ENCODE assay signal across 8 mouse cellular contexts in the genomic region with DNA sequence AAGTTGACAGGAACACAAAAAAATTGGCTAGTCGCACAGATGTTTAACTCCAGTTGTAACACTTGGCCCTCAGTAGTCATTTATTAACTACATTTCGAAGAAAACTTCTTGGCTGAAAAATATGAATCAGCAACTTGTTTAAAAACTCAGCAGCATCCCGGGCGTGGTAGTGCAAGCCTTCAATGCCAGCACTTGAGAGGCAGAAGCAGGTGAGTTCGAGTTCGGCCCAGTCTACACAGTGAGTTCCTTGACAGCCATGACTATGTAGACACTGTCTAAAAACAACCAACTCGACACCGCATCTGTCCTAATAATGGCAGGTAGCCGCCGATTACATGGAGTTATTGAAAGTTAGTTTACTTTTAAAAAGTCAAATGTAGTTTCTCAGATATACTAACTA. TPM values are rescaled to one million over a fixed set of nuclear protein-coding genes. Genes with fewer than 3 reads are reported as not detected.
DNase-seq lines count a peak whose midpoint lies in the region; ATAC-seq and TF ChIP-seq lines count a peak whose summit lies in the region.

No protein-coding gene starts in this region.

- H3K4me3 ChIP-seq in left cerebral cortex, adult 2 months = peak overlapping the region; percentile 78
- peak overlapping the region; percentile 98 for H3K4me3 ChIP-seq in embryonic facial prominence, embryonic 15.5 days (replicated peaks)
- peak overlapping the region; percentile 97 for H3K4me3 ChIP-seq in intestine, embryonic 16.5 days (ENCODE audit: low read length)
- H3K4me3 ChIP-seq in liver, postnatal 0 days (ENCODE audit: low read depth, low read length) = peak overlapping the region; percentile 91
- peak overlapping the region; percentile 85 for H3K4me3 ChIP-seq in spleen, adult 2 months (ENCODE audit: extremely low read depth, insufficient read depth, insufficient read length)

- peak overlapping the region; percentile 78; the same call in 1 of the 2 replicates for H3K9ac ChIP-seq in embryonic facial prominence, embryonic 15.5 days
- peak overlapping the region; percentile 93 for H3K9ac ChIP-seq in intestine, embryonic 16.5 days (ENCODE audit: low read depth, low read length)
- H3K9ac ChIP-seq in liver, postnatal 0 days (replicated peaks) = peak overlapping the region; percentile 95

- no peaks in the 10 kb centered on the region for H3K27me3 ChIP-seq in embryonic facial prominence, embryonic 15.5 days
- H3K27me3 ChIP-seq in intestine, embryonic 16.5 days (replicated peaks; ENCODE audit: control insufficient read depth, insufficient read depth, low read length) = no peaks in the 10 kb centered on the region
- no peaks in the 10 kb centered on the region for H3K27me3 ChIP-seq in liver, postnatal 0 days (ENCODE audit: insufficient read depth, low read length)
- no peaks in the 10 kb centered on the region for H3K27me3 ChIP-seq in spleen, adult 2 months (ENCODE audit: control insufficient read depth, insufficient read depth, low read length)

- no peak for ATAC-seq in embryonic facial prominence, embryonic 15.5 days (ENCODE audit: insufficient number of reproducible peaks, low FRiP score, low TSS enrichment, low read depth)
- no peak for ATAC-seq in intestine, embryonic 16.5 days
- no peak for ATAC-seq in liver, postnatal 0 days

- TF ChIP-seq EP300 in liver, postnatal 0 days (IDR thresholded peaks at IDR 0.05; ENCODE audit: low read depth) = no peak

- no peaks in the 10 kb centered on the region for H3K9me3 ChIP-seq in embryonic facial prominence, embryonic 15.5 days (replicated peaks)
- no peaks in the 10 kb centered on the region for H3K9me3 ChIP-seq in intestine, embryonic 16.5 days (ENCODE audit: control insufficient read depth, low read length)
- H3K9me3 ChIP-seq in liver, postnatal 0 days (ENCODE audit: low read length) = no peaks in the 10 kb centered on the region

- TF ChIP-seq CTCF in left cerebral cortex, adult 2 months (IDR thresholded peaks at IDR 0.05) = no peak
- TF ChIP-seq CTCF in liver, postnatal 0 days (IDR thresholded peaks at IDR 0.05; ENCODE audit: low read depth) = no peak
- TF ChIP-seq CTCF in spleen, adult 2 months (IDR thresholded peaks at IDR 0.05; ENCODE audit: extremely low read depth, insufficient read depth, insufficient read length, insufficient replicate concordance) = no peak

- H3K4me2 ChIP-seq in embryonic facial prominence, embryonic 15.5 days (replicated peaks) = peak overlapping the region; percentile 69
- H3K4me2 ChIP-seq in intestine, embryonic 16.5 days (ENCODE audit: low read depth, low read length) = peak overlapping the region; percentile 69
- peak overlapping the region; percentile 89 for H3K4me2 ChIP-seq in liver, postnatal 0 days (ENCODE audit: low read depth, low read length)

- H3K4me1 ChIP-seq in embryonic facial prominence, embryonic 15.5 days = peaks cover 14% of the 10 kb centered on the region
- peaks cover 16% of the 10 kb centered on the region; the same call in 1 of the 2 replicates for H3K4me1 ChIP-seq in intestine, embryonic 16.5 days (ENCODE audit: control insufficient read depth, insufficient read depth, low read length)
- H3K4me1 ChIP-seq in liver, postnatal 0 days (ENCODE audit: insufficient read depth) = peaks cover 18% of the 10 kb centered on the region
- H3K4me1 ChIP-seq in spleen, adult 2 months (ENCODE audit: control insufficient read depth, insufficient read depth, insufficient read length) = peaks cover 5% of the 10 kb centered on the region; the same call in 1 of the 2 replicates

- no peak for DNase-seq in left cerebral cortex, adult 2 months (ENCODE audit: extremely low spot score in 1 of 2, low spot score in 2 of 2)
- DNase-seq in left cerebral cortex, adult 9 months (ENCODE audit: low spot score in 2 of 2) = no peak
- DNase-seq in liver, postnatal 0 days = peak; percentile 22
- no peak for DNase-seq in spleen, adult 2 months (ENCODE audit: low read depth in 1 of 2, low spot score in 2 of 2)
- no peak for DNase-seq in embryo, embryonic 10 days (ENCODE audit: low spot score)
- no peak for DNase-seq in urinary bladder, adult 18-20 months (ENCODE audit: low spot score in 2 of 2)

- intact Hi-C loops in left cerebral cortex, adult 2 months (cut with DNase I) = loop anchor here (5.0 kb wide), 1 partner anchor 81 kb away; the partner anchor contains the start of genes Dalrd3 and Ndufaf3

- WGBS in embryonic facial prominence, embryonic 15.5 days = 37% methylated on average over 10 of the region's 10 CpGs
- 24% methylated on average over 10 of the region's 10 CpGs for WGBS in intestine, embryonic 16.5 days
- WGBS in liver, postnatal 0 days (ENCODE audit: insufficient replicate concordance) = 23% methylated on average over 10 of the region's 10 CpGs
- WGBS in spleen, adult 2 months = 20% methylated on average over 10 of the region's 10 CpGs

- H3K27ac ChIP-seq in left cerebral cortex, adult 2 months = peak overlapping the region; percentile 95; the same call in 1 of the 2 replicates
- H3K27ac ChIP-seq in embryonic facial prominence, embryonic 15.5 days (replicated peaks) = peak overlapping the region; percentile 91; the same call in 1 of the 2 replicates
- peak overlapping the region; percentile 94 for H3K27ac ChIP-seq in intestine, embryonic 16.5 days (ENCODE audit: low read length)
- peak overlapping the region; percentile 92 for H3K27ac ChIP-seq in liver, postnatal 0 days (ENCODE audit: low read depth)
- H3K27ac ChIP-seq in spleen, adult 2 months (ENCODE audit: insufficient read depth, low read length) = no peak overlapping the region

- peaks cover 4% of the 10 kb centered on the region; the same call in 1 of the 2 replicates for H3K36me3 ChIP-seq in embryonic facial prominence, embryonic 15.5 days
- H3K36me3 ChIP-seq in intestine, embryonic 16.5 days (ENCODE audit: control insufficient read depth, insufficient read depth, low read length) = no peaks in the 10 kb centered on the region
- H3K36me3 ChIP-seq in liver, postnatal 0 days (replicated peaks; ENCODE audit: insufficient read depth, low read length) = no peaks in the 10 kb centered on the region; the same call in 1 of the 2 replicates
- peaks cover 4% of the 10 kb centered on the region for H3K36me3 ChIP-seq in spleen, adult 2 months (ENCODE audit: control insufficient read depth, insufficient read depth, low read length)

- TF ChIP-seq POLR2A in spleen, adult 2 months (IDR thresholded peaks at IDR 0.05; ENCODE audit: low read depth, low read length) = no peak

RNA-seq across cellular contexts. Expression of gene Arih2, which starts 1.0 kb away (rescaled TPM):
- 10 to 100 TPM; 51.7 to 53.8 TPM for total RNA-seq in left cerebral cortex, adult 2 months (2021)
- 46.9 and 49.5 TPM in 2 replicates for polyA plus RNA-seq in embryonic facial prominence, embryonic 15.5 days (2015; fragmentation: Nextera tagmentation; extraction: Ambion mirVana)
- 41.2 and 42.9 TPM in 2 replicates for polyA plus RNA-seq in intestine, embryonic 16.5 days (2015; fragmentation: Nextera tagmentation; extraction: Ambion mirVana)
- polyA plus RNA-seq in liver, postnatal 0 days (2015; fragmentation: Nextera tagmentation; extraction: Ambion mirVana) = 16.3 and 19.8 TPM in 2 replicates
- polyA plus RNA-seq in spleen, adult 2 months (2012; rRNA removed) = 28.4 and 28.8 TPM in 2 replicates

RNA-seq across cellular contexts. Expression of gene Slc25a20, which starts 13.7 kb away (rescaled TPM):
- 10 to 100 TPM; 11.5 to 12.3 TPM for total RNA-seq in left cerebral cortex, adult 2 months (2021)
- 36.5 and 37.7 TPM in 2 replicates for polyA plus RNA-seq in embryonic facial prominence, embryonic 15.5 days (2015; fragmentation: Nextera tagmentation; extraction: Ambion mirVana)
- polyA plus RNA-seq in intestine, embryonic 16.5 days (2015; fragmentation: Nextera tagmentation; extraction: Ambion mirVana) = 111 and 117 TPM in 2 replicates
- polyA plus RNA-seq in liver, postnatal 0 days (2015; fragmentation: Nextera tagmentation; extraction: Ambion mirVana) = 104 and 114 TPM in 2 replicates
- polyA plus RNA-seq in spleen, adult 2 months (2012; rRNA removed) = 8.4 and 10.7 TPM in 2 replicates

RNA-seq across cellular contexts. Expression of gene Prkar2a, which starts 40.9 kb away (rescaled TPM):
- total RNA-seq in left cerebral cortex, adult 2 months (2021) = 10 to 100 TPM; 47.0 to 48.3 TPM
- polyA plus RNA-seq in embryonic facial prominence, embryonic 15.5 days (2015; fragmentation: Nextera tagmentation; extraction: Ambion mirVana) = 29.0 and 30.7 TPM in 2 replicates
- 32.8 and 36.9 TPM in 2 replicates for polyA plus RNA-seq in intestine, embryonic 16.5 days (2015; fragmentation: Nextera tagmentation; extraction: Ambion mirVana)
- 8.2 and 9.7 TPM in 2 replicates for polyA plus RNA-seq in liver, postnatal 0 days (2015; fragmentation: Nextera tagmentation; extraction: Ambion mirVana)
- polyA plus RNA-seq in spleen, adult 2 months (2012; rRNA removed) = 3.9 and 4.8 TPM in 2 replicates

RNA-seq across cellular contexts. Expression of gene P4htm, which starts 50.7 kb away (rescaled TPM):
- total RNA-seq in left cerebral cortex, adult 2 months (2021) = 10 to 100 TPM; 83.8 to 93.6 TPM
- 10.4 and 12.2 TPM in 2 replicates for polyA plus RNA-seq in embryonic facial prominence, embryonic 15.5 days (2015; fragmentation: Nextera tagmentation; extraction: Ambion mirVana)
- 4.5 and 5.0 TPM in 2 replicates for polyA plus RNA-seq in intestine, embryonic 16.5 days (2015; fragmentation: Nextera tagmentation; extraction: Ambion mirVana)
- polyA plus RNA-seq in liver, postnatal 0 days (2015; fragmentation: Nextera tagmentation; extraction: Ambion mirVana) = 0.40 and 0.41 TPM in 2 replicates
- polyA plus RNA-seq in spleen, adult 2 months (2012; rRNA removed) = 5.9 and 7.9 TPM in 2 replicates
